Mouse (Mus musculus): ENCODE results near the gene Klhl35.

DNA sequence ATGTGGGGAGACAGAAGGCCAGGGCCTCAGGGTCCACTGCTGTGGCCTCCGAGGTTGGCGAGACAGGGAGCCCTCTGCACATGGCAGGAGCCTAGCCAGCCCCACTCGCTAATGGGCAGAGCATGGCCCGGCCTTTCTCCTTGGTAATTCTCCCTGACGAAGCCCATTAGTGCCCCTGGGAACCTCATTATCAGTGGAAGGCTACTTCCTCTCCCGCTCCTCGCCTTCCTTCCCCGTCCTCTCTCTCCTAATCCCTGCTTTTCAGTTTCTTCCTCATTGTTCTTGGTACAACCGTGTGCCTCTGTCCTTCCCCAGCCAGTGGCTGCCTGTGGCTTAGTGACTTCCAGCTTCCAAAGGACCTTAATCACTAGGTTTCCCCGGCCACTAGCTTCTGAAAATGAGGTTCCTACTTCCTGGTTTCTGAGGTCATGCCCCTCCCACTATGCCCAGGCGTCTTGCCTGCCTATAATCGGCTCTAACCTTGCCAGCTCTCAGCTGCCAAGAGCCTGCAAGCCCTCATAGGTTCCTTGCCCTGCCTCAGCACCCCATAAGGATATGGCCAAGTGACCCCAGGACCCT, 31.0 kb upstream of the Klhl35 start:
- no peak for TF ChIP-seq E2F4 (IDR thresholded peaks at IDR 0.05; ENCODE audit: borderline replicate concordance, low read depth, low read length)
- no peak for TF ChIP-seq CTCF (IDR thresholded peaks at IDR 0.05 in 2 of 3, conservative IDR thresholded peaks at IDR 0.05 in 1 of 3; ENCODE audit: control insufficient read depth in 1 of 3, insufficient read depth in 1 of 3, low read depth in 2 of 3, low read length in 3 of 3, poor library complexity in 1 of 3, severe bottlenecking in 1 of 3)
- no peak for TF ChIP-seq USF1 (IDR thresholded peaks at IDR 0.05; ENCODE audit: low read depth, low read length)
- no peak for TF ChIP-seq POLR2AphosphoS2 (IDR thresholded peaks at IDR 0.05; ENCODE audit: low read length)
- TF ChIP-seq UBTF (IDR thresholded peaks at IDR 0.05; ENCODE audit: borderline replicate concordance, insufficient read depth, low read depth, low read length): no peak
- TF ChIP-seq POLR2A (IDR thresholded peaks at IDR 0.05; ENCODE audit: control insufficient read depth in 1 of 2, insufficient read depth in 1 of 2, low read depth in 1 of 2, low read length in 2 of 2, poor library complexity in 1 of 2): no peak
- TF ChIP-seq MYB (IDR thresholded peaks at IDR 0.05; ENCODE audit: low read depth, low read length): no peak
- TF ChIP-seq TCF12 (IDR thresholded peaks at IDR 0.05; ENCODE audit: low read depth, low read length): no peak
- no peak for TF ChIP-seq CHD1 (IDR thresholded peaks at IDR 0.05; ENCODE audit: low read depth, low read length)
- no peak for TF ChIP-seq EP300 (IDR thresholded peaks at IDR 0.05; ENCODE audit: low read depth in 1 of 2, low read length in 2 of 2)
- no peak for TF ChIP-seq ELF1 (IDR thresholded peaks at IDR 0.05; ENCODE audit: low read depth, low read length)
